Mouse (Mus musculus): ENCODE data around the gene Ptprm. TPM values are rescaled to one million over a fixed set of nuclear protein-coding genes. Genes with fewer than 3 reads are reported as not detected.

Gene Ptprm
- polyA plus RNA-seq, 1 experiment, result 4.4 TPM

- TF ChIP-seq CTCF (IDR thresholded peaks at IDR 0.05; ENCODE audit: borderline replicate concordance, control insufficient read depth, extremely low read depth, insufficient read depth, low read length, poor library complexity) (no peak), POLR2A (IDR thresholded peaks at IDR 0.05; ENCODE audit: control insufficient read depth, extremely low read depth, insufficient read depth, low read length, poor library complexity) (no peak)
- WGBS, result 94% methylated on average over 4 of the region's 4 CpGs
- Histone ChIP-seq H3K27me3 (ENCODE audit: control insufficient read depth, insufficient read depth, low read length) (no peaks in the 10 kb centered on the region), H3K4me1 (replicated peaks; ENCODE audit: control insufficient read depth, insufficient read depth, low read length) (no peaks in the 10 kb centered on the region), H3K27ac (ENCODE audit: control insufficient read depth, insufficient read depth, low read length) (no peak overlapping the region), H3K4me3 (ENCODE audit: control insufficient read depth, insufficient read depth, low read length) (no peak overlapping the region), H3K36me3 (ENCODE audit: control insufficient read depth, insufficient read depth, low read length) (no peaks in the 10 kb centered on the region)
- no peak for DNase-seq
These were observed 280.7 kb downstream of the Ptprm start for GRCm38 (mm10) chr17:67073580-67073979.

GRCm38 (mm10) chr17:67073139-67073538, 281.1 kb downstream of the Ptprm start:
- no peak overlapping the region for H3K27ac ChIP-seq (ENCODE audit: control insufficient read depth, insufficient read depth, low read length)
- no peaks in the 10 kb centered on the region for H3K36me3 ChIP-seq (ENCODE audit: control insufficient read depth, insufficient read depth, low read length)
- H3K4me3 ChIP-seq (ENCODE audit: control insufficient read depth, insufficient read depth, low read length), result no peak overlapping the region
- DNase-seq, result no peak
- 85% methylated on average over 6 of the region's 6 CpGs for WGBS
- no peak for TF ChIP-seq CTCF (IDR thresholded peaks at IDR 0.05; ENCODE audit: borderline replicate concordance, control insufficient read depth, extremely low read depth, insufficient read depth, low read length, poor library complexity)
- no peak for TF ChIP-seq POLR2A (IDR thresholded peaks at IDR 0.05; ENCODE audit: control insufficient read depth, extremely low read depth, insufficient read depth, low read length, poor library complexity)
- no peaks in the 10 kb centered on the region for H3K27me3 ChIP-seq (ENCODE audit: control insufficient read depth, insufficient read depth, low read length)
- H3K4me1 ChIP-seq (replicated peaks; ENCODE audit: control insufficient read depth, insufficient read depth, low read length), result no peaks in the 10 kb centered on the region

GRCm38 (mm10) chr17:67071231-67072009, 282.8 kb downstream of the Ptprm start:
- no peaks in the 10 kb centered on the region for H3K36me3 ChIP-seq (ENCODE audit: control insufficient read depth, insufficient read depth, low read length)
- DNase-seq, result no peak
- H3K27me3 ChIP-seq (ENCODE audit: control insufficient read depth, insufficient read depth, low read length), result no peaks in the 10 kb centered on the region
- no peak overlapping the region for H3K27ac ChIP-seq (ENCODE audit: control insufficient read depth, insufficient read depth, low read length)
- 91% methylated on average over 7 of the region's 7 CpGs for WGBS
- H3K4me3 ChIP-seq (ENCODE audit: control insufficient read depth, insufficient read depth, low read length), result no peak overlapping the region
- TF ChIP-seq CTCF (IDR thresholded peaks at IDR 0.05; ENCODE audit: borderline replicate concordance, control insufficient read depth, extremely low read depth, insufficient read depth, low read length, poor library complexity), result no peak
- TF ChIP-seq POLR2A (IDR thresholded peaks at IDR 0.05; ENCODE audit: control insufficient read depth, extremely low read depth, insufficient read depth, low read length, poor library complexity), result no peak
- no peaks in the 10 kb centered on the region for H3K4me1 ChIP-seq (replicated peaks; ENCODE audit: control insufficient read depth, insufficient read depth, low read length)

- Histone ChIP-seq H3K4me3 (ENCODE audit: control insufficient read depth, insufficient read depth, low read length) (no peak overlapping the region), H3K27me3 (ENCODE audit: control insufficient read depth, insufficient read depth, low read length) (no peaks in the 10 kb centered on the region), H3K4me1 (replicated peaks; ENCODE audit: control insufficient read depth, insufficient read depth, low read length) (no peaks in the 10 kb centered on the region), H3K36me3 (ENCODE audit: control insufficient read depth, insufficient read depth, low read length) (no peaks in the 10 kb centered on the region), H3K27ac (ENCODE audit: control insufficient read depth, insufficient read depth, low read length) (no peak overlapping the region)
- no peak for DNase-seq
- TF ChIP-seq POLR2A (IDR thresholded peaks at IDR 0.05; ENCODE audit: control insufficient read depth, extremely low read depth, insufficient read depth, low read length, poor library complexity), result no peak
- no peak for TF ChIP-seq CTCF (IDR thresholded peaks at IDR 0.05; ENCODE audit: borderline replicate concordance, control insufficient read depth, extremely low read depth, insufficient read depth, low read length, poor library complexity)
- 93% methylated on average over 5 of the region's 5 CpGs for WGBS
These were observed 290.6 kb downstream of the Ptprm start for GRCm38 (mm10) chr17:67063611-67064010.

GRCm38 (mm10) chr17:67055681-67056080, 298.6 kb downstream of the Ptprm start:
- H3K36me3 ChIP-seq (ENCODE audit: control insufficient read depth, insufficient read depth, low read length), result no peaks in the 10 kb centered on the region
- 90% methylated on average over 6 of the region's 6 CpGs for WGBS
- no peaks in the 10 kb centered on the region for H3K27me3 ChIP-seq (ENCODE audit: control insufficient read depth, insufficient read depth, low read length)
- no peak overlapping the region for H3K4me3 ChIP-seq (ENCODE audit: control insufficient read depth, insufficient read depth, low read length)
- no peak for TF ChIP-seq POLR2A (IDR thresholded peaks at IDR 0.05; ENCODE audit: control insufficient read depth, extremely low read depth, insufficient read depth, low read length, poor library complexity)
- TF ChIP-seq CTCF (IDR thresholded peaks at IDR 0.05; ENCODE audit: borderline replicate concordance, control insufficient read depth, extremely low read depth, insufficient read depth, low read length, poor library complexity), result no peak
- DNase-seq, result no peak
- H3K4me1 ChIP-seq (replicated peaks; ENCODE audit: control insufficient read depth, insufficient read depth, low read length), result no peaks in the 10 kb centered on the region
- no peak overlapping the region for H3K27ac ChIP-seq (ENCODE audit: control insufficient read depth, insufficient read depth, low read length)

GRCm38 (mm10) chr17:67054202-67054601, 300.1 kb downstream of the Ptprm start:
- WGBS, result 96% methylated on average over 10 of the region's 10 CpGs
- H3K4me1 ChIP-seq (replicated peaks; ENCODE audit: control insufficient read depth, insufficient read depth, low read length), result no peaks in the 10 kb centered on the region

More at GRCm38 (mm10) chr17:67054202-67054601, 300.1 kb downstream of the Ptprm start:
- Histone ChIP-seq H3K36me3 (ENCODE audit: control insufficient read depth, insufficient read depth, low read length) (no peaks in the 10 kb centered on the region), H3K27me3 (ENCODE audit: control insufficient read depth, insufficient read depth, low read length) (no peaks in the 10 kb centered on the region), H3K27ac (ENCODE audit: control insufficient read depth, insufficient read depth, low read length) (no peak overlapping the region), H3K4me3 (ENCODE audit: control insufficient read depth, insufficient read depth, low read length) (no peak overlapping the region)
- no peak for DNase-seq
- TF ChIP-seq POLR2A (IDR thresholded peaks at IDR 0.05; ENCODE audit: control insufficient read depth, extremely low read depth, insufficient read depth, low read length, poor library complexity), result no peak
- no peak for TF ChIP-seq CTCF (IDR thresholded peaks at IDR 0.05; ENCODE audit: borderline replicate concordance, control insufficient read depth, extremely low read depth, insufficient read depth, low read length, poor library complexity)

Measured in thymus, adult 2 months (tissue).